Mouse (Mus musculus) neural tube, embryonic 13.5 days (tissue): ENCODE measurements at regions not wholly inside any gene's neighbourhood (a gene's known extent, or its start where the extent isn't known, plus 50 kb on each side); places are given as distances from the start of the nearest gene placed in this dataset.

ENCODE experiments used
- ATAC-seq: fragments of 200-750 bp; cut with Nextera tagmentation; 2 replicates; pipeline ENCODE4 v1.8.0; 2017; ENCODE audit warnings: low read depth, mild to moderate bottlenecking, moderate TSS enrichment, moderate library complexity
- H3K27ac ChIP-seq: fragments of 300-500 bp; sonication (generic); replicated peaks from 2 replicates; pipeline ENCODE4 v1.5.1; 2015; ENCODE audit warnings: moderate library complexity, mild to moderate bottlenecking, inconsistent platforms
- H3K27me3 ChIP-seq: fragments of 300-500 bp; sonication (generic); 2 replicates; pipeline ENCODE4 v1.6.1; 2015; ENCODE audit warnings: mild to moderate bottlenecking, inconsistent platforms
- H3K36me3 ChIP-seq: fragments of 300-500 bp; sonication (generic); 2 replicates; pipeline ENCODE4 v1.6.1; 2015; ENCODE audit warnings: mild to moderate bottlenecking, inconsistent platforms
- H3K4me1 ChIP-seq: fragments of 300-500 bp; sonication (generic); replicated peaks from 2 replicates; pipeline ENCODE4 v1.6.1; 2015; ENCODE audit warnings: inconsistent platforms
- H3K4me2 ChIP-seq: fragments of 300-500 bp; sonication (generic); 2 replicates; pipeline ENCODE4 v1.6.1; 2015; ENCODE audit warnings: inconsistent platforms, mild to moderate bottlenecking, moderate library complexity
- H3K4me3 ChIP-seq: fragments of 300-500 bp; sonication (generic); 2 replicates; pipeline ENCODE4 v1.5.1; 2015; ENCODE audit warnings: mild to moderate bottlenecking, inconsistent platforms
- H3K9ac ChIP-seq: fragments of 300-500 bp; sonication (generic); 2 replicates; pipeline ENCODE4 v1.6.1; 2015; ENCODE audit warnings: moderate library complexity, mild to moderate bottlenecking, inconsistent platforms
- H3K9me3 ChIP-seq: fragments of 300-500 bp; sonication (generic); 2 replicates; pipeline ENCODE4 v1.6.1; 2016; ENCODE audit warnings: inconsistent platforms
- WGBS: fragments of 180-500 bp; shearing (Covaris S2); methylation state at CpG from one replicate; pipeline ENCODE4 v1.1.7; 2015; 5-methylcytosine and 5-hydroxymethylcytosine counted together

- Histone ChIP-seq H3K4me2 (no peak overlapping the region), H3K27ac (no peak overlapping the region), H3K9me3 (no peaks in the 10 kb centered on the region), H3K4me3 (no peak overlapping the region), H3K36me3 (no peaks in the 10 kb centered on the region), H3K4me1 (peaks cover 6% of the 10 kb centered on the region; the same call in 1 of the 2 replicates), H3K27me3 (no peaks in the 10 kb centered on the region), H3K9ac (0 out of 2 replicates have a peak overlapping the region, but pooled peaks have one; percentile 12)
- no peak for ATAC-seq
- WGBS = 71% methylated on average over 16 of the region's 16 CpGs
Observed at GRCm38 (mm10) chr2:169493609-169494275, 93.8 kb downstream of the Gm11011 start.

GRCm38 (mm10) chr2:169483934-169484333, 103.6 kb downstream of the Gm11011 start:
- no peaks in the 10 kb centered on the region for H3K27me3 ChIP-seq
- no peak overlapping the region for H3K4me2 ChIP-seq
- no peaks in the 10 kb centered on the region for H3K36me3 ChIP-seq
- 57% methylated on average over 8 of the region's 8 CpGs for WGBS
- H3K9ac ChIP-seq = no peak overlapping the region
- H3K27ac ChIP-seq = peak overlapping the region; percentile 56
- ATAC-seq = no peak
- H3K4me3 ChIP-seq = no peak overlapping the region
- H3K4me1 ChIP-seq = peaks cover 25% of the 10 kb centered on the region
- 0 out of 2 replicates have a peak, but pooled peaks cover under 1% of the 10 kb centered on the region for H3K9me3 ChIP-seq

- H3K27ac ChIP-seq = peak overlapping the region; percentile 54
- no peak overlapping the region for H3K9ac ChIP-seq
- 0 out of 2 replicates have a peak, but pooled peaks cover 5% of the 10 kb centered on the region for H3K9me3 ChIP-seq
- WGBS = 47% methylated on average over 15 of the region's 15 CpGs
- H3K36me3 ChIP-seq = no peaks in the 10 kb centered on the region
- no peaks in the 10 kb centered on the region for H3K27me3 ChIP-seq
- H3K4me2 ChIP-seq = no peak overlapping the region
- no peak overlapping the region for H3K4me3 ChIP-seq
- ATAC-seq = peak; percentile 53; the same call in 1 of the 2 replicates
- peaks cover 25% of the 10 kb centered on the region for H3K4me1 ChIP-seq
Observed at GRCm38 (mm10) chr2:169481731-169482465, 105.6 kb downstream of the Gm11011 start.

- H3K27ac ChIP-seq = peak overlapping the region; percentile 62
- H3K4me1 ChIP-seq = peaks cover 13% of the 10 kb centered on the region
- no peaks in the 10 kb centered on the region for H3K36me3 ChIP-seq
- H3K9me3 ChIP-seq = 0 out of 2 replicates have a peak, but pooled peaks cover 5% of the 10 kb centered on the region
- no peak overlapping the region for H3K4me3 ChIP-seq
- peak overlapping the region; percentile 18; the same call in 1 of the 2 replicates for H3K4me2 ChIP-seq
- no peak overlapping the region for H3K9ac ChIP-seq
- WGBS = 21% methylated on average over 9 of the region's 9 CpGs
- H3K27me3 ChIP-seq = no peaks in the 10 kb centered on the region
- ATAC-seq = 0 out of 2 replicates have a peak, but pooled peaks have one; percentile 36
Observed at GRCm38 (mm10) chr2:169474418-169475112, 113.0 kb downstream of the Gm11011 start.

GRCm38 (mm10) chr2:169469538-169469937, 118.0 kb downstream of the Gm11011 start:
- Histone ChIP-seq H3K36me3 (no peaks in the 10 kb centered on the region), H3K9ac (no peak overlapping the region), H3K4me2 (no peak overlapping the region), H3K4me1 (peaks cover 18% of the 10 kb centered on the region), H3K4me3 (no peak overlapping the region), H3K9me3 (no peaks in the 10 kb centered on the region), H3K27ac (peak overlapping the region; percentile 46), H3K27me3 (no peaks in the 10 kb centered on the region)
- 72% methylated on average over 10 of the region's 10 CpGs for WGBS
- ATAC-seq = no peak

- Histone ChIP-seq H3K9me3 (no peaks in the 10 kb centered on the region), H3K27me3 (no peaks in the 10 kb centered on the region), H3K9ac (no peak overlapping the region), H3K4me3 (no peak overlapping the region), H3K4me1 (peaks cover 11% of the 10 kb centered on the region), H3K36me3 (no peaks in the 10 kb centered on the region), H3K4me2 (no peak overlapping the region), H3K27ac (no peak overlapping the region)
- ATAC-seq = no peak
- WGBS = 74% methylated on average over 6 of the region's 6 CpGs
Observed at GRCm38 (mm10) chr2:169467621-169468020, 119.9 kb downstream of the Gm11011 start.

GRCm38 (mm10) chr2:169464106-169464505, 123.4 kb downstream of the Gm11011 start:
- no peak for ATAC-seq
- H3K4me2 ChIP-seq = no peak overlapping the region
- H3K27ac ChIP-seq = no peak overlapping the region
- H3K9me3 ChIP-seq = no peaks in the 10 kb centered on the region
- no peaks in the 10 kb centered on the region for H3K36me3 ChIP-seq
- no peak overlapping the region for H3K9ac ChIP-seq
- no peak overlapping the region for H3K4me3 ChIP-seq
- WGBS = 91% methylated on average over 5 of the region's 5 CpGs
- H3K27me3 ChIP-seq = no peaks in the 10 kb centered on the region
- H3K4me1 ChIP-seq = peaks cover 23% of the 10 kb centered on the region

- Histone ChIP-seq H3K27ac (peak overlapping the region; percentile 38; the same call in 1 of the 2 replicates), H3K4me3 (no peak overlapping the region), H3K36me3 (no peaks in the 10 kb centered on the region), H3K9me3 (no peaks in the 10 kb centered on the region), H3K4me1 (peaks cover 12% of the 10 kb centered on the region), H3K9ac (no peak overlapping the region), H3K4me2 (no peak overlapping the region), H3K27me3 (no peaks in the 10 kb centered on the region)
- ATAC-seq = 0 out of 2 replicates have a peak, but pooled peaks have one; percentile 32
- WGBS = 52% methylated on average over 12 of the region's 12 CpGs
Observed at GRCm38 (mm10) chr2:169461491-169462039, 126.0 kb downstream of the Gm11011 start.

- ATAC-seq = no peak
- WGBS = 91% methylated on average over 8 of the region's 8 CpGs
Observed at GRCm38 (mm10) chr2:169452956-169453355, 134.6 kb downstream of the Gm11011 start.

GRCm38 (mm10) chr2:169450801-169451200, 136.7 kb downstream of the Gm11011 start:
- no peak for ATAC-seq
- H3K27me3 ChIP-seq = no peaks in the 10 kb centered on the region
- H3K9ac ChIP-seq = no peak overlapping the region
- no peak overlapping the region for H3K4me2 ChIP-seq
- H3K36me3 ChIP-seq = no peaks in the 10 kb centered on the region
- WGBS = 91% methylated on average over 6 of the region's 6 CpGs
- no peaks in the 10 kb centered on the region for H3K9me3 ChIP-seq
- H3K4me3 ChIP-seq = no peak overlapping the region
- H3K4me1 ChIP-seq = peaks cover 5% of the 10 kb centered on the region
- H3K27ac ChIP-seq = no peak overlapping the region

More at GRCm38 (mm10) chr2:169452956-169453355, 134.6 kb downstream of the Gm11011 start:
- Histone ChIP-seq H3K4me3 (no peak overlapping the region), H3K36me3 (no peaks in the 10 kb centered on the region), H3K9me3 (no peaks in the 10 kb centered on the region), H3K4me2 (no peak overlapping the region), H3K27ac (no peak overlapping the region), H3K4me1 (no peaks in the 10 kb centered on the region), H3K9ac (no peak overlapping the region), H3K27me3 (no peaks in the 10 kb centered on the region)

GRCm38 (mm10) chr2:169447495-169448280, 139.9 kb downstream of the Gm11011 start:
- no peak overlapping the region for H3K27ac ChIP-seq
- H3K4me3 ChIP-seq = no peak overlapping the region
- no peaks in the 10 kb centered on the region for H3K36me3 ChIP-seq
- H3K4me2 ChIP-seq = no peak overlapping the region
- peaks cover 15% of the 10 kb centered on the region for H3K4me1 ChIP-seq
- WGBS = 88% methylated on average over 6 of the region's 6 CpGs
- no peaks in the 10 kb centered on the region for H3K27me3 ChIP-seq
- no peaks in the 10 kb centered on the region for H3K9me3 ChIP-seq
- ATAC-seq = no peak
- no peak overlapping the region for H3K9ac ChIP-seq
